Mouse (Mus musculus) intestine, postnatal 0 days (tissue): ENCODE measurements at regions not wholly inside any gene's neighbourhood (a gene's known extent, or its start where the extent isn't known, plus 50 kb on each side); places are given as distances from the start of the nearest gene placed in this dataset.

Source experiments
- ATAC-seq: fragments of 200-750 bp; cut with Nextera tagmentation; 2 replicates; pipeline ENCODE4 v1.8.0; 2017; ENCODE audit warnings: mild to moderate bottlenecking, moderate TSS enrichment, moderate library complexity
- H3K27ac ChIP-seq: fragments of 300-500 bp; sonication (generic); 2 replicates; pipeline ENCODE4 v1.5.1; 2014; ENCODE audit warnings: mild to moderate bottlenecking, low read depth, low read length, moderate library complexity
- H3K27me3 ChIP-seq: fragments of 300-500 bp; sonication (generic); replicated peaks from 2 replicates; pipeline ENCODE4 v1.6.1; 2014; ENCODE audit warnings: low read length, mixed read lengths; ENCODE audit not compliant: control insufficient read depth, insufficient read depth
- H3K36me3 ChIP-seq: fragments of 300-500 bp; sonication (generic); 2 replicates; pipeline ENCODE4 v1.6.1; 2014; ENCODE audit warnings: mild to moderate bottlenecking, moderate library complexity; ENCODE audit not compliant: control insufficient read depth, insufficient read depth
- H3K4me1 ChIP-seq: fragments of 300-500 bp; sonication (generic); replicated peaks from 2 replicates; pipeline ENCODE4 v1.6.1; 2014; ENCODE audit warnings: antibody characterized with exemption, low read length, mixed read lengths; ENCODE audit not compliant: control insufficient read depth, insufficient read depth
- H3K4me2 ChIP-seq: fragments of 300-500 bp; sonication (generic); replicated peaks from 2 replicates; pipeline ENCODE4 v1.6.1; 2014; ENCODE audit warnings: low read depth, mild to moderate bottlenecking, moderate library complexity
- H3K4me3 ChIP-seq: fragments of 300-500 bp; sonication (generic); 2 replicates; pipeline ENCODE4 v1.5.1; 2014; ENCODE audit warnings: low read depth, low read length
- H3K9ac ChIP-seq: fragments of 300-500 bp; sonication (generic); 2 replicates; pipeline ENCODE4 v1.6.1; 2014; ENCODE audit warnings: mild to moderate bottlenecking, low read depth, low read length
- H3K9me3 ChIP-seq: fragments of 300-500 bp; sonication (generic); 2 replicates; pipeline ENCODE4 v1.6.1; 2016; ENCODE audit warnings: mixed run types; ENCODE audit not compliant: control insufficient read depth
- CTCF ChIP-seq: sonication (generic); IDR thresholded peaks from 2 replicates; pipeline ENCODE4 v1.5.1; 2016; ENCODE audit warnings: low read depth, mild to moderate bottlenecking, control low read depth, antibody characterized with exemption, moderate library complexity
- WGBS: fragments of 180-500 bp; shearing (Covaris S2); extraction: QIAGEN DNeasy Blood & Tissue Kit; methylation state at CpG from one replicate; pipeline ENCODE4 v1.1.7; 2014; 5-methylcytosine and 5-hydroxymethylcytosine counted together

DNA sequence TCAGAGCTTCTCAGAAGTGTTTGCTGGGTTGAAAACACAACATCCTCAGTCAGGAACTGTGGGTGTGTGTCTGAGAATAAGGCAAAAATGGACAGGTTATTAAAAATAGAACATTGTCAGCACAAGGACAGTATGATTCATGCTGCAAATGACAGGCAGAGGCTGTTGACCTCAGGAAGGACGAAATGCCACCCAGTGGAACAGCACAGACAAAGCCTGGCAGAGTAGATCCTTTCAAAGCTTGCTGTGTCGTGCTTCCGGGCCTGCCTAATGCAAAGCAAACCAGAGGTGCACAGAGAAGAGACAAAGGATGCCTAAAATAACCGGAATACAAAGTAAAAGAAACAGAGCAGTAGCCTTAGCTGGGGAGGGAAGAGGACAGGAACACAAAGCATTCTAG is 54.4 kb upstream of the Tnrc6a start:
- H3K4me1 ChIP-seq: no peaks in the 10 kb centered on the region
- H3K36me3 ChIP-seq: no peaks in the 10 kb centered on the region
- H3K9ac ChIP-seq: no peak overlapping the region
- H3K27ac ChIP-seq: no peak overlapping the region
- H3K4me3 ChIP-seq: no peak overlapping the region
- H3K4me2 ChIP-seq: no peak overlapping the region
- ATAC-seq: no peak
- WGBS: 55% methylated on average over 4 of the region's 4 CpGs
- H3K27me3 ChIP-seq: no peaks in the 10 kb centered on the region
- H3K9me3 ChIP-seq: no peaks in the 10 kb centered on the region
- no peak for TF ChIP-seq CTCF

DNA sequence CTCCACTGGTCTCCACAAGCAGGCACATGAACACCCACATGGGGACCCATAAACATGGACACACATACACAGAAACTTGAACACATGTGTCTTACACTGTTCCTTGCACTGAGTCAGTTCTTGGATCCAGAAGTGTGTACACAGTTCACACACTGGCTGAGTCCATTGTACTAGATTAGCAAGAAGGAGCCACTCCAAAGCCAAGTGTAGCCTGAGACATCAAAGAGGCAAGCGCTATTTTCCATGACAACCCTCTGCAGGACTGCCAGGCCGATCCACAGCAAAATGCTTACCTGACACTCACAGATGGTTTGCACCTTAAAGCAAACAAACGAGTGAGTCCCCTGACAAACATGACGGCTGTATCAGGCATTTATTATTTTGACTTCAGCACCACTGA is 52.8 kb upstream of the Tnrc6a start:
- 48% methylated on average over 4 of the region's 4 CpGs for WGBS
- Histone ChIP-seq H3K27me3 (no peaks in the 10 kb centered on the region), H3K36me3 (no peaks in the 10 kb centered on the region), H3K27ac (no peak overlapping the region), H3K4me1 (no peaks in the 10 kb centered on the region), H3K9ac (no peak overlapping the region), H3K4me3 (no peak overlapping the region), H3K4me2 (no peak overlapping the region), H3K9me3 (no peaks in the 10 kb centered on the region)
- TF ChIP-seq CTCF: no peak
- ATAC-seq: no peak
